ENCODE assay signal across 33 mouse cellular contexts in the genomic region with DNA sequence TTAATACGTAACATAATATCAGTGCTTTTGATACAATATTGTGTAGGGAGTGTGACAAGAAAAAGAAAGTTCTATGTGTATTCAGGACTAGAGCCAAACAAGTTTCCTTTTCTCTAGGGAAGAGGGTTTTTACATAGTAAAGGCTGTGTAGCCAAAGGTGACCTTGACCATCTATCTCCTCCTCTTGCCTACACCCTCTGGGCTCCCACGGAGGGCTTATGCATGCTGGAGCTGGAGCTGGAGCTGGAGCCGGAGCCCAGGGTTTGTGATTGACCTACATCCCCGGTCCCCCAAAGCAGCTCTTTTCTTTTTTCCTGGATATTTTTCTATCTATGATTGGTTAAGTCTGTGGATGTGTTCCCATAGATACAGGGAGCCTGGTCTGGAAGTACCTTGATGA. TPM values are rescaled to one million over a fixed set of nuclear protein-coding genes. Genes with fewer than 3 reads are reported as not detected.
DNase-seq lines count a peak whose midpoint lies in the region; ATAC-seq lines count a peak whose summit lies in the region.
"Had no signal": no experiment of that assay in that cellular context is flagged by ENCODE, and none has a peak within 500 bp of the region (broad histone marks: within the 10 kb centered on the region; RNA-seq: fewer than 3 reads in every experiment).

No protein-coding gene starts in this region.

- no peak overlapping the region for H3K27ac ChIP-seq in midbrain, embryonic 11.5 days (ENCODE audit: low read depth, low read length)
- no peak overlapping the region for H3K27ac ChIP-seq in midbrain, embryonic 13.5 days
- H3K27ac ChIP-seq in forebrain, embryonic 14.5 days (ENCODE audit: low read depth, low read length), result no peak overlapping the region
- H3K27ac ChIP-seq: embryonic facial prominence, embryonic 10.5 days; embryonic facial prominence, embryonic 13.5 days; forebrain, embryonic 12.5 days; heart, embryonic 15.5 days; hindbrain, embryonic 10.5 days; hindbrain, embryonic 13.5 days; intestine, embryonic 15.5 days had no signal

- H3K9ac ChIP-seq in midbrain, embryonic 11.5 days (ENCODE audit: low read length), result no peak overlapping the region
- H3K9ac ChIP-seq in midbrain, embryonic 13.5 days (replicated peaks), result no peak overlapping the region
- H3K9ac ChIP-seq in forebrain, embryonic 14.5 days (ENCODE audit: low read length), result no peak overlapping the region
- H3K9ac ChIP-seq: embryonic facial prominence, embryonic 13.5 days; forebrain, embryonic 12.5 days; heart, embryonic 12.5 days; heart, embryonic 15.5 days; hindbrain, embryonic 13.5 days; intestine, embryonic 15.5 days had no signal

- H3K27me3 ChIP-seq in midbrain, embryonic 11.5 days (ENCODE audit: control insufficient read depth, insufficient read depth, low read length), result no peaks in the 10 kb centered on the region
- no peaks in the 10 kb centered on the region for H3K27me3 ChIP-seq in midbrain, embryonic 13.5 days
- H3K27me3 ChIP-seq in forebrain, embryonic 14.5 days (replicated peaks; ENCODE audit: control insufficient read depth, insufficient read depth, low read length), result no peaks in the 10 kb centered on the region
- H3K27me3 ChIP-seq: CH12.LX; embryonic facial prominence, embryonic 13.5 days; forebrain, embryonic 12.5 days; heart, embryonic 12.5 days; heart, embryonic 15.5 days; hindbrain, embryonic 13.5 days; intestine, embryonic 15.5 days; Patski had no signal

- 85% methylated on average over 4 of the region's 4 CpGs for WGBS in midbrain, embryonic 11.5 days
- WGBS in midbrain, embryonic 13.5 days, result 88% methylated on average over 4 of the region's 4 CpGs
- WGBS in forebrain, embryonic 14.5 days, result 89% methylated on average over 4 of the region's 4 CpGs

- no peaks in the 10 kb centered on the region for H3K9me3 ChIP-seq in midbrain, embryonic 11.5 days (ENCODE audit: control insufficient read depth, low read length)
- H3K9me3 ChIP-seq in midbrain, embryonic 13.5 days, result no peaks in the 10 kb centered on the region
- H3K9me3 ChIP-seq in forebrain, embryonic 14.5 days (replicated peaks; ENCODE audit: control insufficient read depth, low read length), result no peaks in the 10 kb centered on the region
- H3K9me3 ChIP-seq: embryonic facial prominence, embryonic 10.5 days; embryonic facial prominence, embryonic 13.5 days; forebrain, embryonic 12.5 days; heart, embryonic 12.5 days; heart, embryonic 15.5 days; hindbrain, embryonic 10.5 days; hindbrain, embryonic 13.5 days; intestine, embryonic 15.5 days had no signal

- no peak for ATAC-seq in midbrain, embryonic 11.5 days (ENCODE audit: low FRiP score)
- ATAC-seq in midbrain, embryonic 13.5 days, result no peak
- ATAC-seq in forebrain, embryonic 14.5 days, result no peak
- ATAC-seq: activated CD4-positive, CD25-positive, alpha-beta regulatory T cell, adult 4 months; forebrain, embryonic 16.5 days; hindbrain, embryonic 16.5 days; intestine, embryonic 15.5 days; Patski had no signal

- H3K36me3 ChIP-seq in midbrain, embryonic 11.5 days (ENCODE audit: control insufficient read depth, insufficient read depth, low read length), result no peaks in the 10 kb centered on the region
- H3K36me3 ChIP-seq in midbrain, embryonic 13.5 days, result no peaks in the 10 kb centered on the region
- H3K36me3 ChIP-seq in forebrain, embryonic 14.5 days (ENCODE audit: control insufficient read depth, insufficient read depth, low read length), result no peaks in the 10 kb centered on the region
- H3K36me3 ChIP-seq: embryonic facial prominence, embryonic 10.5 days; embryonic facial prominence, embryonic 13.5 days; forebrain, embryonic 12.5 days; G1E; heart, embryonic 12.5 days; heart, embryonic 15.5 days; hindbrain, embryonic 10.5 days; hindbrain, embryonic 13.5 days; intestine, embryonic 15.5 days had no signal

- peak; percentile 12 for DNase-seq in midbrain, embryonic 11.5 days (ENCODE audit: low spot score, missing footprints)
- DNase-seq in R1 (ENCODE audit: low read depth, low spot score), result peak; percentile 66
- peak; percentile 74 for DNase-seq in testis, postnatal 14 days (ENCODE audit: low spot score)
- DNase-seq in forebrain, embryonic 14.5 days (ENCODE audit: low spot score), result no peak
- DNase-seq in cerebellum, postnatal 10 days, result no peak
- DNase-seq: adrenal gland, adult 8-10 months; adrenal gland, postnatal 25 days; B cell, adult 2 months; cerebellum, adult 11-12 months; cerebellum, adult 8-10 months; cerebellum, postnatal 14 days; embryo, embryonic 11 days; gastrocnemius, postnatal 10 days; gastrocnemius, postnatal 36 days; heart, postnatal 10 days; heart, postnatal 36 days; kidney, adult 18-20 months had no signal

- no peak overlapping the region for H3K4me3 ChIP-seq in midbrain, embryonic 11.5 days (ENCODE audit: low read depth, low read length)
- no peak overlapping the region for H3K4me3 ChIP-seq in midbrain, embryonic 13.5 days (replicated peaks)
- no peak overlapping the region for H3K4me3 ChIP-seq in forebrain, embryonic 14.5 days (ENCODE audit: low read depth, low read length)
- H3K4me3 ChIP-seq: embryonic facial prominence, embryonic 10.5 days; embryonic facial prominence, embryonic 13.5 days; erythroblast, embryonic 14.5 days; forebrain, embryonic 12.5 days; heart, embryonic 12.5 days; heart, embryonic 15.5 days; hindbrain, embryonic 10.5 days; hindbrain, embryonic 13.5 days; intestine, embryonic 15.5 days had no signal

- H3K4me2 ChIP-seq in midbrain, embryonic 11.5 days, result no peak overlapping the region
- no peak overlapping the region for H3K4me2 ChIP-seq in midbrain, embryonic 13.5 days (replicated peaks)
- H3K4me2 ChIP-seq in forebrain, embryonic 14.5 days (ENCODE audit: low read length), result no peak overlapping the region
- H3K4me2 ChIP-seq: embryonic facial prominence, embryonic 13.5 days; forebrain, embryonic 12.5 days; heart, embryonic 12.5 days; heart, embryonic 15.5 days; hindbrain, embryonic 13.5 days; intestine, embryonic 15.5 days had no signal

- peaks cover 7% of the 10 kb centered on the region for H3K4me1 ChIP-seq in midbrain, embryonic 11.5 days (ENCODE audit: control insufficient read depth, insufficient read depth, low read length)
- H3K4me1 ChIP-seq in midbrain, embryonic 13.5 days (replicated peaks), result peaks cover 33% of the 10 kb centered on the region
- H3K4me1 ChIP-seq in forebrain, embryonic 14.5 days (ENCODE audit: control insufficient read depth, insufficient read depth, low read length), result peaks cover 3% of the 10 kb centered on the region; the same call in 1 of the 2 replicates

RNA-seq across cellular contexts. Expression of a gene that starts 30.3 kb away (rescaled TPM):
- 6.9 and 7.9 TPM in 2 replicates for polyA plus RNA-seq in midbrain, embryonic 11.5 days (2014; fragmentation: Nextera tagmentation; extraction: Ambion mirVana)
- polyA plus RNA-seq in midbrain, embryonic 13.5 days (2015; fragmentation: Nextera tagmentation; extraction: Ambion mirVana), result 12.4 and 13.8 TPM in 2 replicates
- 11.4 and 13.0 TPM in 2 replicates for polyA plus RNA-seq in forebrain, embryonic 14.5 days (2014; fragmentation: Nextera tagmentation; extraction: Ambion mirVana)
- polyA plus RNA-seq: G1E had no signal

Comparison
In these comparisons a context has a peak if more than half of its experiments do, and no peak if none do; other contexts are left out.
1. DNase-seq: peak in midbrain, embryonic 11.5 days (single experiment), R1 (single experiment) and testis, postnatal 14 days (single experiment); none in forebrain, embryonic 14.5 days (single experiment) and cerebellum, postnatal 10 days (0 of 2).